Mouse (Mus musculus) telencephalon, adult 2 months (tissue): ENCODE results near the gene Gm14412.
"Not testable (repeated sequence)": the region's sequence is repeated elsewhere in the genome, so short reads cannot be mapped to it uniquely, and the experiment has no call there.

Source experiments
- DNase-seq: peaks from one replicate; pipeline ENCODE4 v3.0.0-alpha.2; 2011; ENCODE audit warnings: low read depth, low spot score

Gene Gm14412

DNA sequence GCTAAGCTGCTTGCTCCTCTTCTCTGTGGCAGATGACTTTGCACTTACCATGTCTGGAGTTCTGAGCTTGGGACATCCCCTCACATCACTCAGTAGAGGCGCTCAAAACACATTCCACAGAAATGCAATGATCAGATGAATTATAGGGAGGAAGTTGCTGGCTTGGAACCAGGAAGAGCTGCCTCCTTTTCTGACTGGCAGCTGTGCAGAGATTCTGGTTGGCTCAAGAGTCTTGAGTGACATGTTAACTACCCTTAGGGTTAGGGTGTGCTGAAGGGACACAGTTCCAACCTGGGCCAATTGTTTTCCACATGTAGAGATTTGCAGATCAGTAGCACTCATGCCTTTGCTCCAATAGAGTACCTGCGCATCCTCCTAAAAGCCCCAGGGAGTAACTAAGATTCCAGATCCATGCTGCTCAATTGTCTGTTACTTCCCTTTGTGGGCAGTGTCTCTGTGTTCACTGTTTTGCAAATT lies at the start of gene Gm14412:
Gm14412 (minus strand) TSS at position 51 of the 477 bp plus-strand sequence.
- DNase-seq, result not testable (repeated sequence)

DNA sequence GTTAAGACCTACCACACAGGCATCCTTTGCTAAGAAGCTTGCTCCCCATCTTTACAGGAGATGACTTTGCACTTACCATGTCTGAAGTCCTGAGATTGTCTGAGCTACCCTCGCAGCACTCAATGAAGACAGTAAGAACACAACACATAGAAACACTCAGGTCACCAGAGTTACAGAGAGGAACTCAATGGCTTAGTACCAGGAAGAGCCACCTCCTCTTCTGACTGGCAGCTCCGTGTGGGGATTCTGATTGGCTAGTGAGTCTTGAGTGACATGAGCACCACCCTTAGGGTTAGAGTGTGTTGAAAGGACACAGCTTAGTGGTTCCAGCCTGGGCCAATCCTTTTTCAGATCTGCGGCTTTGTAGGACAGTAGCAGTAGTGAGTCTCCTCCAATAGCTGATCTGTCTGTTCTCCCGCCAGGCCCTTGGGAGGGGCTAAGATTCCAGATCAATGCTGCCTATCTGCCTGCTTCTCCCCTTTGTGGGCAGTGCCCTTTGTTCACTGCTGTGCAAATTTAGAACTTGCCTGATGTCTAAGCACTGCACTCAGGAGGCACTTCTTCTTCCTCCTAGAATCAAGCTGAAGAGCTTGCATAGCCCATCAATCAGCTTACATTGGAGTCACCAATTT lies 5.7 kb upstream of the Gm14412 start:
- DNase-seq, result not testable (repeated sequence)

DNA sequence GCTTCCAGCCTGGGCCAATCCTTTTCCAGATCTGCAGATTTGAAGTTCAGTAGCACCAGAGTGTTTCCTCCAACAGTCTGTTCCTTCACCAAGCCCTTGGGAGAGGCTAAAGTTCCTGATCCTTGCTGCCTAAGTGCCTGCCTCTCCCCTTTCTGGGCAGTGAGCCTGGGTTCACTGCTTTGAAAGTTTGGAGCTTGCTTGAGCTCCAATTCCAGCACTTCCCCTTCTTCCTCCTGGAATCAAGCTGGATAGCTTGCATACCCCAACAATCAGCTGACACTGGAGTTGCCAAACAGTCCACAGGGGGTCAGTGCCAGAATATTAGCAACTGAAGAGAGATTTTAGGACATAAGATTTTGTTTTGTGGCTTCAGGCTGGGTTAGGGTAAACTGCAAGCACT lies 2.7 kb downstream of the Gm14412 start:
- DNase-seq, result not testable (repeated sequence)

DNA sequence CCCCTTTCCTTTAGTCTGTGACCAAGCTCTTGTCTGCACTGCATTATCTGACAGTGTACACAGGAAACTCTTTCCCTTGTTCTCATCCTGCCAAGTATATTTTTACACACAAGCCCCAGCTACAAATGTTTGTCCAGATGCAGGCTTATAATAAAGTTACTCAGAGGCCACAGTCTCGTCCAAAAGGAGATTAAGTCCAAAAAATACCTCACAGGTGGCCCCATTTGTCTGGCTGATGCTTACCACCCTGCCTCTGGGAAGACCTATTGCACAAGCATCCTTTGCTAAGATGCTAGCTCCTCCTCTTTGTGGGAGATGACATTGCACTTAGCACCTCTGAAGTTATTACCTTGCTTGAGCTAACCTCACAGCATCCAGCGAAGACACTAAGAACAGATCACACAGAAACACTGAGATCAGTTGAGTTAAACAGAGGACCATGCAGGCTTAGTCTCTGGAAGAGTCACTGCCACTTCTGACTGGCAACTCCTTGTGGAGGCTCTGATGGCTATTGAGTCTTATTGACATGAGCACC lies 3.3 kb downstream of the Gm14412 start:
- not testable (repeated sequence) for DNase-seq

DNA sequence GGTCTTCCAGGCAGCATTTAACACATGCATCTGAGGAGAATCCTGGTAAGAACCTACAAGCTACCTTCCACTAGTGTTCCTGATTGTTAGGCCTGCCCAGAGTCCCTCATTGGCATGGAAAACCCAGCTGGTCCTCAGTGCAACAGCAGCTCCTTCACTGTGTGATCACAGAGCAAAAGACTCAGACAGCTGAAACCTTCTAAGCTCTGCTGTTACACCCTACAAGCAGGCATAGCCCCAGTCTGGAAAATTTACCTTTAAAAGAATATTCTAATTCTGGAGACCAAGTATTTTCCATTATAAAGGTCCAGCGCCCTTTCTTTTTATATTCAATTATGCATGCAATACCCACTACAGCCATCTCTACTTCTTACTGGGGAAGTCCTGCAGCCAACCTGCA lies 5.1 kb downstream of the Gm14412 start:
- no peak for DNase-seq

DNA sequence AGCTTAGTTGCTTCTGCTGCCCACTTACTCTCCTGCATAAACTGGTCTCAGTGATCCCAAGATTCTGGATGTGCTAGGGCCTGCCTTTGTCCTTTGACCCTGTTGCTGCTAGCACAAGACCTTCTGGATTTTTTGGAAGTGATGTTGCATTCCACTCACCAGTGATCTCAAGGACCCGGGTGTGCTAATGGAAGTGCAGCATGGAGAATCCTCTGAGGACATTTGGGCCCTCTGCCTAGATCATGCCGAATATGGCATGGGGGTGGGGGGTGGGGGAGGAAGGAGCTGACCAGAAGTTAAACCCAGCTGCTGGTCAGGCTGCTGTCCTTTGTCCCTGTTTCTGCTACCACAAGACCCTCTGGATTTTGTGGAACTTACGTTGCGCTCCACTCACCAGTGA lies 14.5 kb downstream of the Gm14412 start:
- not testable (repeated sequence) for DNase-seq

DNA sequence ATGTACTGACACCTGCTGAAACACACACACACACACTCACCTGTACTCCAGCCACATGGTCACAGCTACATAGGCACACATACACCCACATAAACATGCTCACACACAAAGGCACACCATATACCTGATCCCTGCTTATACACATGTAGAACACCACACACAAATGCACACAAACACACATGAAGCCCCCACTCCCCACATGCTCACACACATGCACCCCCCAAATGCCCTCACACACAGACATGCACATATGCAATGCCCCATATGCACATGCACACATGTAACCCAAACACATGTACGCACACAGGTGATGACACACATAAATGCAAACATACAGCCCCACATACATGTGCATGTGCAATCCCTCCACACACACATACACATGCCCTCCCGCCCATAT lies 19.1 kb downstream of the Gm14412 start:
- not testable (repeated sequence) for DNase-seq

DNA sequence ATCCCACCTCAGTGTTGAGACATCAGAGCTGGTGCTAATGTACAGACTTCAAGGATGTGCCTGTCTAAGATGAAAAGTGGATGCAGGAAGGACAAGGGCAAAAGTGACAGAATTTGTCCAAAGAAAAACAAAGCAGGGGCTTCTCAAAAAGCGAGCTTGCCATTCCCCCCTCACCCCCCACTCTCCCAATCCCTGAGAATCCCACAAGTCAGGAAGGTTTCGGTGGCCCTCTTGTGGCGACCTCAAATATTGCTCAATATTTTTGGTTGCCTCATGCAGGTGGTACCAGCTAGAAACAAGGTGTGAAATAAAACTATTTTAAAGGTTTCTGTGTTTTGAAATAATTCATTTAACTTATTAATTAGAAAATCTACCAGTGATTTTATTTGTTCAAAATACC lies 40.4 kb downstream of the Gm14412 start:
- not testable (repeated sequence) for DNase-seq

DNA sequence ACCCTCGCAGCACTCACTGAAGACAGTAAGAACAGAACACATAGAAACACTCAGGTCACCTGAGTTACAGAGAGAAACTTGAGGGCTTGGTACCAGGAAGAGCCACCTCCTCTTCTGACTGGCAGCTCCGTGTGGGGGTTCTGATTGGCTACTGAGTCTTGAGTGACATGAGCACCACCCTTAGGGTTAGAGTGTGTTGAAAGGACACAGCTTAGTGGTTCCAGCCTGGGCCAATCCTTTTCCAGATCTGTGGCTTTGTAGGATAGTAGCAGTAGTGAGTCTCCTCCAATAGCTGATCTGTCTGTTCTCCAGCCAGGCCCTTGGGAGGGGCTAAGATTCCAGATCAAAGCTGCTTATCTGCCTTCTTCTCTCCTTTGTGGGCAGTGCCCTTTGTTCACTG lies 46.4 kb downstream of the Gm14412 start:
- DNase-seq, result not testable (repeated sequence)

DNA sequence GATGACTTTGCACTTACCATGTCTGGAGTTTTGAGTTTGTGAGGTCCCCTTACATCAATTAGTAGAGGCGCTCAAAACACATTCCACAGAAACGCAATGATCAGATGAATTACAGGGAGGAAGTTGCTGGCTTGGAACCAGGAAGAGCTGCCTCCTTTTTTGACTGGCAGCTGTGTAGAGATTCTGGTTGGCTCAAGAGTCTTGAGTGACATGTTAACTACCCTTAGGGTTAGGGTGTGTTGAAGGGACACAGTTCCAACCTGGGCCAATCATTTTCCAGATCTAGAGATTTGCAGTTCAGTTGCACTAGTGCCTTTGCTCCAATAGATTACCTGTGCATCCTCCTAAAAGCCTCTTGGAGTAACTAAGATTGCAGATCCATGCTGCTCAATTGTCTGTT lies 51.9 kb downstream of the Gm14412 start:
- DNase-seq, result not testable (repeated sequence)

DNA sequence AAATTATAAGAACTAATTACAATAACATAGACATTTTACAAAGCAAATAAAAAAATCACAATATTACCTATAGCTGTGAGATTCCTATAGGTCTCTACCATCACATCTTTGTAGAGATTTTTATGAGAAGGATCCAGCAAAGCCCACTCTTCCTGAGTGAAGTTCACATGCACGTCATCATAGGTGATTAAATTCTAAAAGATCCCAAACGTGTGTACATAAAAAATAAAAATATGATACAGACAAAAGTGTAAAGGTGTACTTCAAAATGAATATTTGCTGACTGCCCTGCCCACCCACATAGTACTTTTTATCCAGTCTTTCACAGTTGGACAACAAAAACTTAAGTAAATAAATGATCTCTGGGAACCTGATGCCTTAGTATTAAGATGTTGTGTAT lies 57.2 kb downstream of the Gm14412 start, which contains the start of gene Gm14409:
Gm14409 (minus strand) TSS at position 101 of the 400 bp plus-strand sequence.
- DNase-seq, result not testable (repeated sequence)
